Mouse (Mus musculus): ENCODE measurements around the gene P2ry10. TPM values are rescaled to one million over a fixed set of nuclear protein-coding genes. Genes with fewer than 3 reads are reported as not detected.

Gene P2ry10
- total and polyA plus RNA-seq, 3 experiments, result not detected

DNA sequence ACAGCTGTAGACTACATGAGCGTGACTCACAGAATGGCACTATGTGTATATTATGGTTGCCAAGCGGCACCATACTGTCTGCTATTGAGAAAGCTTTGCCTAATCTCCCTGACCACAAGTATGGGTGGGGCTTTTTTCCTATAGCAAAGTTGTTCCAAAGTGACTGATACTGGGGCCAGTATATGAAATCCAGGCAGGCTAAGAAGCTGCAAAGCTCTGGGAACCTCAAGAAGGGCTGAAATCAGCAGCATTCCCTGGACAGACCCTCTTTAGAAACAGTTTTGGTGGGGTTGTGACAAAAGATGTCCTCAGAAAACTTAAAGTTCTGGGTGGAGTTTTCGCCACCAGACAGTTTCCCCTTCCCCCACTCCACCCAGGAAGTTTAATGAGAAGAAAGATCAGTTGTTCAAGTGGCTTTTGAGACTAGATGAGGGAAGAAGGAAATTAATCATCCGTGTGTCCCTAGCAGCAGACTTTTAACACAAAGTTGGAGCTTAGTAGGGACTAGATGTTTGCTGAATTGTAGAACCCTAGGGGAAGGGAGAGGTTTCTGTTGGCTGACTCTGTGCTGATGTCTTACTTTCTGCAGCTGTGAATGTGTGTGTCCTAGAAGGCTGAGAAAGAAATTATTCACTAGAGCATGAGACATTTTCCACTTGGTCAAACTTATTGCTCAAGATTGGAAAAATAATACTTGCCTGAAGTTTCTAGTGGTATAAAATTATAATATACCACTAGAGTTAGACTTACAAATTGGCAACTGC lies 62.6 kb downstream of the P2ry10 start:
- Histone ChIP-seq H3K27ac (ENCODE audit: control insufficient read depth, low read depth, low read length) (no peak overlapping the region), H3K4me3 (ENCODE audit: control insufficient read depth in 1 of 2, insufficient read depth in 1 of 2, low read depth in 2 of 2, low read length in 2 of 2) (peak overlapping the region in 1 of 2 experiments; percentile 12; a peak in 1 of 4 replicates), H3K27me3 (ENCODE audit: control insufficient read depth in 1 of 2, insufficient read depth in 2 of 2, low read length in 2 of 2) (no peaks in the 10 kb centered on the region), H3K79me2 (ENCODE audit: control insufficient read depth, insufficient read depth, low read length, poor library complexity) (no peaks in the 10 kb centered on the region), H3K9ac (ENCODE audit: control insufficient read depth, low read depth, low read length, poor library complexity, severe bottlenecking) (no peak overlapping the region), H3K36me3 (ENCODE audit: control insufficient read depth in 1 of 2, insufficient read depth in 2 of 2, low read length in 2 of 2) (no peaks in the 10 kb centered on the region), H3K4me1 (ENCODE audit: control insufficient read depth in 1 of 2, insufficient read depth in 2 of 2, low read length in 2 of 2) (no peaks in the 10 kb centered on the region), H3K9me3 (replicated peaks; ENCODE audit: insufficient read depth, low read length) (no peaks in the 10 kb centered on the region)
- peak; percentile 40 for DNase-seq (ENCODE audit: low read depth, low spot score)
- TF ChIP-seq ELF1 (IDR thresholded peaks at IDR 0.05; ENCODE audit: low read depth, low read length) (no peak), TAL1 (IDR thresholded peaks at IDR 0.05; ENCODE audit: low read length) (no peak), MAZ (IDR thresholded peaks at IDR 0.05; ENCODE audit: low read depth, low read length) (no peak), RCOR1 (IDR thresholded peaks at IDR 0.05; ENCODE audit: low read depth, low read length) (no peak), CHD1 (IDR thresholded peaks at IDR 0.05; ENCODE audit: low read depth, low read length) (no peak), CHD2 (IDR thresholded peaks at IDR 0.05; ENCODE audit: low read length) (no peak), NELFE (IDR thresholded peaks at IDR 0.05; ENCODE audit: low read depth, low read length) (no peak), POLR2AphosphoS5 (IDR thresholded peaks at IDR 0.05; ENCODE audit: borderline replicate concordance, low read depth, low read length) (no peak), GABPA (IDR thresholded peaks at IDR 0.05; ENCODE audit: low read depth, low read length) (no peak), BHLHE40 (IDR thresholded peaks at IDR 0.05; ENCODE audit: borderline replicate concordance, low read depth, low read length) (no peak), KAT2A (conservative IDR thresholded peaks at IDR 0.05; ENCODE audit: low read depth, low read length) (no peak), USF1 (IDR thresholded peaks at IDR 0.05; ENCODE audit: low read depth, low read length) (no peak)

Other genes starting within 250 kb of the P2ry10 start
- gene Rtl3, start 247.8 kb upstream of the P2ry10 start, total RNA-seq (2012; rRNA removed), result not detected in 2 replicates
- gene Rtl3, start 247.8 kb upstream of the P2ry10 start, polyA plus RNA-seq (2012; ENCODE audit: insufficient read depth in 1 of 2, insufficient read length in 2 of 2, low read depth in 1 of 2, low replicate concordance in 2 of 2, missing spikeins in 1 of 2), result not detected
- gene Lpar4, start 167.9 kb upstream of the P2ry10 start, total RNA-seq (2012; rRNA removed), result not detected in 2 replicates
- gene Lpar4, start 167.9 kb upstream of the P2ry10 start, polyA plus RNA-seq (2012; ENCODE audit: insufficient read depth in 1 of 2, insufficient read length in 2 of 2, low read depth in 1 of 2, low replicate concordance in 2 of 2, missing spikeins in 1 of 2), result not detected
- not detected in 2 replicates for gene P2ry10b, start 60.4 kb downstream of the P2ry10 start, total RNA-seq (2012; rRNA removed)
- not detected for gene P2ry10b, start 60.4 kb downstream of the P2ry10 start, polyA plus RNA-seq (2012; ENCODE audit: insufficient read depth in 1 of 2, insufficient read length in 2 of 2, low read depth in 1 of 2, low replicate concordance in 2 of 2, missing spikeins in 1 of 2)
- 1.1 and 2.6 TPM in 2 replicates for gene Gpr174, start 167.4 kb downstream of the P2ry10 start, total RNA-seq (2012; rRNA removed)
- 1 to 10 TPM in 1 of 2 experiments, not detected in 1; 2.8 TPM for gene Gpr174, start 167.4 kb downstream of the P2ry10 start, polyA plus RNA-seq (2012; ENCODE audit: insufficient read depth in 1 of 2, insufficient read length in 2 of 2, low read depth in 1 of 2, low replicate concordance in 2 of 2, missing spikeins in 1 of 2)

Data from MEL (cell line).